ENCODE assay signal across 8 mouse cellular contexts in the genomic region with DNA sequence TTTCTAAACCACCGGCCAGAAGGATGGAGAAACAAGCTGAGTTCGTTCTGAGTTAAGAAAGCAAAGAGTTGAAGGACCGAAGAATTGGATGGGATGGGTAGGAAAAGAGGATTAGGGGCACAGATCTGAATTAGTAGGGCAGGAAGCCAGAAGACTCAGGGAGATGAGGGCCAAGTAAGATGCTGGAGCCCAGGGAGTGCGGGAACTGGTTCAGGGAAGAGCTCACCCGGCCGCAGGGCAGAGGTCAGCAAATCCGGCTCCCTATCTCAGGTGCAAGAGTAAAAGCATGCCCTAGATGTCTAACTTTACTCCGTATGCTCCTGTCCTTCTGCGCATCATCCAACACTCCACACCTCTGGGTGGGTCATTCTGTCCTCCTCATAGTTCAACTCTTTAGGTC. TPM values are rescaled to one million over a fixed set of nuclear protein-coding genes. Genes with fewer than 3 reads are reported as not detected.
DNase-seq lines count a peak whose midpoint lies in the region; ATAC-seq lines count a peak whose summit lies in the region.

No protein-coding gene starts in this region.

- no peaks in the 10 kb centered on the region for H3K9me3 ChIP-seq in lung, embryonic 16.5 days (ENCODE audit: control insufficient read depth, low read length)
- no peaks in the 10 kb centered on the region for H3K9me3 ChIP-seq in hindbrain, embryonic 14.5 days (ENCODE audit: control insufficient read depth, low read length)
- no peaks in the 10 kb centered on the region for H3K9me3 ChIP-seq in midbrain, embryonic 13.5 days

- H3K9ac ChIP-seq in lung, embryonic 16.5 days (ENCODE audit: low read length): peak overlapping the region; percentile 68
- peak overlapping the region; percentile 58 for H3K9ac ChIP-seq in hindbrain, embryonic 14.5 days
- H3K9ac ChIP-seq in midbrain, embryonic 13.5 days (replicated peaks): peak overlapping the region; percentile 69

- WGBS in lung, embryonic 16.5 days: 4% methylated on average over 9 of the region's 9 CpGs
- whole genome bisulfite sequencing in hindbrain, embryonic 14.5 days: 3% methylated on average over 9 of the region's 9 CpGs
- WGBS in midbrain, embryonic 13.5 days: 4% methylated on average over 9 of the region's 9 CpGs

- ATAC-seq in lung, embryonic 16.5 days (ENCODE audit: low read depth): no peak
- ATAC-seq in hindbrain, embryonic 14.5 days (ENCODE audit: low FRiP score): no peak
- ATAC-seq in midbrain, embryonic 13.5 days: peak; percentile 4; the same call in 1 of the 2 replicates
- no peak for ATAC-seq in activated CD4-positive, CD25-positive, alpha-beta regulatory T cell, adult 4 months

- H3K4me3 ChIP-seq in lung, embryonic 16.5 days (ENCODE audit: low read length): peak overlapping the region; percentile 58
- peak overlapping the region; percentile 43 for H3K4me3 ChIP-seq in hindbrain, embryonic 14.5 days (replicated peaks; ENCODE audit: low read length)
- H3K4me3 ChIP-seq in midbrain, embryonic 13.5 days (replicated peaks): peak overlapping the region; percentile 51

- no peaks in the 10 kb centered on the region for H3K36me3 ChIP-seq in lung, embryonic 16.5 days (ENCODE audit: control insufficient read depth, insufficient read depth, low read length)
- peaks cover 7% of the 10 kb centered on the region; the same call in 1 of the 2 replicates for H3K36me3 ChIP-seq in hindbrain, embryonic 14.5 days (replicated peaks; ENCODE audit: control insufficient read depth, insufficient read depth)
- peaks cover 6% of the 10 kb centered on the region for H3K36me3 ChIP-seq in midbrain, embryonic 13.5 days

- H3K27ac ChIP-seq in lung, embryonic 16.5 days (ENCODE audit: low read length): peak overlapping the region; percentile 89
- peak overlapping the region; percentile 80 for H3K27ac ChIP-seq in hindbrain, embryonic 14.5 days
- H3K27ac ChIP-seq in midbrain, embryonic 13.5 days: peak overlapping the region; percentile 81

- peak; percentile 12 for DNase-seq in adrenal gland, postnatal 14 days
- no peak for DNase-seq in adrenal gland, postnatal 25 days
- DNase-seq in lung, postnatal 14 days: no peak
- peak; percentile 30 for DNase-seq in hindbrain, embryonic 14.5 days (ENCODE audit: low spot score)
- no peak for DNase-seq in layer of hippocampus, adult 9-10 months (ENCODE audit: low spot score)

- H3K4me2 ChIP-seq in lung, embryonic 16.5 days (ENCODE audit: low read depth, low read length): peak overlapping the region; percentile 60
- H3K4me2 ChIP-seq in hindbrain, embryonic 14.5 days (replicated peaks): peak overlapping the region; percentile 85
- H3K4me2 ChIP-seq in midbrain, embryonic 13.5 days (replicated peaks): peak overlapping the region; percentile 67

- no peaks in the 10 kb centered on the region for H3K27me3 ChIP-seq in lung, embryonic 16.5 days (ENCODE audit: control insufficient read depth, insufficient read depth, low read depth, low read length)
- no peaks in the 10 kb centered on the region for H3K27me3 ChIP-seq in hindbrain, embryonic 14.5 days (ENCODE audit: control insufficient read depth, insufficient read depth, low read length)
- H3K27me3 ChIP-seq in midbrain, embryonic 13.5 days: no peaks in the 10 kb centered on the region

- H3K4me1 ChIP-seq in lung, embryonic 16.5 days (replicated peaks; ENCODE audit: control insufficient read depth, insufficient read depth, low read length): peaks cover 22% of the 10 kb centered on the region
- peaks cover 13% of the 10 kb centered on the region for H3K4me1 ChIP-seq in hindbrain, embryonic 14.5 days (replicated peaks; ENCODE audit: control insufficient read depth, insufficient read depth, low read length)
- peaks cover 41% of the 10 kb centered on the region for H3K4me1 ChIP-seq in midbrain, embryonic 13.5 days (replicated peaks)

RNA-seq across cellular contexts. Expression of gene Tmbim1, which starts 27.5 kb away (rescaled TPM):
- 66.7 and 82.3 TPM in 2 replicates for total RNA-seq in adrenal gland, postnatal 14 days (2021)
- total RNA-seq in adrenal gland, postnatal 25 days (2021): 83.1 and 84.7 TPM in 2 replicates
- 57.9 and 63.0 TPM in 2 replicates for polyA plus RNA-seq in lung, embryonic 16.5 days (2015; fragmentation: Nextera tagmentation; extraction: Ambion mirVana)
- 8.0 TPM in 2 replicates for polyA plus RNA-seq in hindbrain, embryonic 14.5 days (2014; fragmentation: Nextera tagmentation; extraction: Ambion mirVana)
- 6.3 and 7.1 TPM in 2 replicates for polyA plus RNA-seq in midbrain, embryonic 13.5 days (2015; fragmentation: Nextera tagmentation; extraction: Ambion mirVana)
- polyA plus RNA-seq in activated CD4-positive, CD25-positive, alpha-beta regulatory T cell, adult 4 months (2017; shearing (Covaris generic)): 10 to 100 TPM; 13.1 to 16.1 TPM

RNA-seq across cellular contexts. Expression of gene Catip, which starts 29.0 kb away (rescaled TPM):
- 0.15 and 0.45 TPM in 2 replicates for total RNA-seq in adrenal gland, postnatal 14 days (2021)
- total RNA-seq in adrenal gland, postnatal 25 days (2021): 0.67 TPM in 2 replicates
- 1.9 and 3.0 TPM in 2 replicates for polyA plus RNA-seq in lung, embryonic 16.5 days (2015; fragmentation: Nextera tagmentation; extraction: Ambion mirVana)
- 1.2 and 1.7 TPM in 2 replicates for polyA plus RNA-seq in hindbrain, embryonic 14.5 days (2014; fragmentation: Nextera tagmentation; extraction: Ambion mirVana)
- polyA plus RNA-seq in midbrain, embryonic 13.5 days (2015; fragmentation: Nextera tagmentation; extraction: Ambion mirVana): 0.41 and 0.62 TPM in 2 replicates
- not detected for polyA plus RNA-seq in activated CD4-positive, CD25-positive, alpha-beta regulatory T cell, adult 4 months (2017; shearing (Covaris generic))

RNA-seq across cellular contexts. Expression of gene Slc11a1, which starts 42.1 kb away (rescaled TPM):
- 5.3 and 6.9 TPM in 2 replicates for total RNA-seq in adrenal gland, postnatal 14 days (2021)
- 5.8 and 11.4 TPM in 2 replicates for total RNA-seq in adrenal gland, postnatal 25 days (2021)
- 3.5 and 5.8 TPM in 2 replicates for polyA plus RNA-seq in lung, embryonic 16.5 days (2015; fragmentation: Nextera tagmentation; extraction: Ambion mirVana)
- polyA plus RNA-seq in hindbrain, embryonic 14.5 days (2014; fragmentation: Nextera tagmentation; extraction: Ambion mirVana): 2.7 and 2.9 TPM in 2 replicates
- polyA plus RNA-seq in midbrain, embryonic 13.5 days (2015; fragmentation: Nextera tagmentation; extraction: Ambion mirVana): 0.94 and 2.9 TPM in 2 replicates
- under 1 TPM; 0.42 to 0.97 TPM for polyA plus RNA-seq in activated CD4-positive, CD25-positive, alpha-beta regulatory T cell, adult 4 months (2017; shearing (Covaris generic))

RNA-seq across cellular contexts. Expression of gene Pnkd, which starts 48.2 kb away (rescaled TPM):
- 111 and 115 TPM in 2 replicates for total RNA-seq in adrenal gland, postnatal 14 days (2021)
- 65.2 and 75.9 TPM in 2 replicates for total RNA-seq in adrenal gland, postnatal 25 days (2021)
- 123 and 126 TPM in 2 replicates for polyA plus RNA-seq in lung, embryonic 16.5 days (2015; fragmentation: Nextera tagmentation; extraction: Ambion mirVana)
- 146 and 149 TPM in 2 replicates for polyA plus RNA-seq in hindbrain, embryonic 14.5 days (2014; fragmentation: Nextera tagmentation; extraction: Ambion mirVana)
- polyA plus RNA-seq in midbrain, embryonic 13.5 days (2015; fragmentation: Nextera tagmentation; extraction: Ambion mirVana): 81.5 and 92.2 TPM in 2 replicates
- polyA plus RNA-seq in activated CD4-positive, CD25-positive, alpha-beta regulatory T cell, adult 4 months (2017; shearing (Covaris generic)): 10 to 100 TPM; 80.2 to 97.8 TPM

RNA-seq across cellular contexts. Expression of gene Aamp, which starts 48.4 kb away (rescaled TPM):
- total RNA-seq in adrenal gland, postnatal 14 days (2021): 155 and 165 TPM in 2 replicates
- total RNA-seq in adrenal gland, postnatal 25 days (2021): 157 and 183 TPM in 2 replicates
- polyA plus RNA-seq in lung, embryonic 16.5 days (2015; fragmentation: Nextera tagmentation; extraction: Ambion mirVana): 252 and 267 TPM in 2 replicates
- 188 and 201 TPM in 2 replicates for polyA plus RNA-seq in hindbrain, embryonic 14.5 days (2014; fragmentation: Nextera tagmentation; extraction: Ambion mirVana)
- polyA plus RNA-seq in midbrain, embryonic 13.5 days (2015; fragmentation: Nextera tagmentation; extraction: Ambion mirVana): 198 and 203 TPM in 2 replicates
- 100 to 1,000 TPM; 139 to 184 TPM for polyA plus RNA-seq in activated CD4-positive, CD25-positive, alpha-beta regulatory T cell, adult 4 months (2017; shearing (Covaris generic))

Comparison
In these comparisons a context has a peak if more than half of its experiments do, and no peak if none do; other contexts are left out.
1. DNase-seq: peak in adrenal gland, postnatal 14 days (single experiment) and hindbrain, embryonic 14.5 days (single experiment); none in adrenal gland, postnatal 25 days (single experiment), lung, postnatal 14 days (single experiment) and layer of hippocampus, adult 9-10 months (single experiment).
2. Peak in every context shown above with its lines, with median percentiles within 50 percentile points of each other: H3K27ac ChIP-seq, H3K4me2 ChIP-seq, H3K4me3 ChIP-seq and H3K9ac ChIP-seq.